Mouse (Mus musculus): ENCODE measurements around the gene Slc30a10. TPM values are rescaled to one million over a fixed set of nuclear protein-coding genes. Genes with fewer than 3 reads are reported as not detected.
A peak's percentile ranks its signal among the peaks of the same experiment; 100 is the strongest.

The Slc30a10 gene
- polyA plus RNA-seq, 1 experiment from 2014 or later: 3.5 TPM

GRCm38 (mm10) chr1:185473437-185473836, 18.8 kb downstream of the Slc30a10 start:
- Histone ChIP-seq H3K27ac (peak overlapping the region; percentile 72; the same call in 1 of the 2 replicates), H3K4me1 (peaks cover 31% of the 10 kb centered on the region), H3K9me3 (no peaks in the 10 kb centered on the region), H3K27me3 (ENCODE audit: insufficient read depth, poor library complexity, severe bottlenecking) (no peaks in the 10 kb centered on the region), H3K4me3 (no peak overlapping the region), H3K36me3 (no peaks in the 10 kb centered on the region)
- 90% methylated on average over 1 of the region's 1 CpGs for WGBS
- DNase-seq (ENCODE audit: low spot score): no peak

- WGBS: 89% methylated on average over 4 of the region's 4 CpGs
- no peak for DNase-seq (ENCODE audit: low spot score)
- Histone ChIP-seq H3K27me3 (ENCODE audit: insufficient read depth, poor library complexity, severe bottlenecking) (no peaks in the 10 kb centered on the region), H3K4me3 (no peak overlapping the region), H3K36me3 (no peaks in the 10 kb centered on the region), H3K27ac (no peak overlapping the region), H3K9me3 (no peaks in the 10 kb centered on the region), H3K4me1 (no peaks in the 10 kb centered on the region)
Observed at GRCm38 (mm10) chr1:185479861-185480260, 25.2 kb downstream of the Slc30a10 start.

- peaks cover 3% of the 10 kb centered on the region; the same call in 1 of the 2 replicates for H3K4me1 ChIP-seq
- no peaks in the 10 kb centered on the region for H3K9me3 ChIP-seq
- H3K27me3 ChIP-seq (ENCODE audit: insufficient read depth, poor library complexity, severe bottlenecking): no peaks in the 10 kb centered on the region
- peak; percentile 64 for DNase-seq (ENCODE audit: low spot score)
- no peak overlapping the region for H3K4me3 ChIP-seq
- 68% methylated on average over 19 of the region's 19 CpGs for WGBS
- peak overlapping the region; percentile 53; the same call in 1 of the 2 replicates for H3K27ac ChIP-seq
- no peaks in the 10 kb centered on the region for H3K36me3 ChIP-seq
Observed at GRCm38 (mm10) chr1:185482001-185482761, 27.5 kb downstream of the Slc30a10 start.

GRCm38 (mm10) chr1:185482762-185483161, 28.1 kb downstream of the Slc30a10 start:
- peak; percentile 69 for DNase-seq (ENCODE audit: low spot score)
- H3K27me3 ChIP-seq (ENCODE audit: insufficient read depth, poor library complexity, severe bottlenecking): no peaks in the 10 kb centered on the region
- no peak overlapping the region for H3K4me3 ChIP-seq
- WGBS: 93% methylated on average over 2 of the region's 2 CpGs
- H3K4me1 ChIP-seq: peaks cover 4% of the 10 kb centered on the region; the same call in 1 of the 2 replicates
- no peaks in the 10 kb centered on the region for H3K36me3 ChIP-seq
- H3K27ac ChIP-seq: peak overlapping the region; percentile 53; the same call in 1 of the 2 replicates
- H3K9me3 ChIP-seq: no peaks in the 10 kb centered on the region

GRCm38 (mm10) chr1:185483356-185484057, 28.9 kb downstream of the Slc30a10 start:
- H3K4me1 ChIP-seq: peaks cover 4% of the 10 kb centered on the region; the same call in 1 of the 2 replicates
- no peak overlapping the region for H3K27ac ChIP-seq
- no peaks in the 10 kb centered on the region for H3K27me3 ChIP-seq (ENCODE audit: insufficient read depth, poor library complexity, severe bottlenecking)
- no peaks in the 10 kb centered on the region for H3K9me3 ChIP-seq
- no peaks in the 10 kb centered on the region for H3K36me3 ChIP-seq
- H3K4me3 ChIP-seq: no peak overlapping the region
- peak; percentile 61 for DNase-seq (ENCODE audit: low spot score)
- 88% methylated on average over 12 of the region's 12 CpGs for WGBS

- no peak for DNase-seq (ENCODE audit: low spot score)
- Histone ChIP-seq H3K4me3 (no peak overlapping the region), H3K36me3 (no peaks in the 10 kb centered on the region), H3K27ac (no peak overlapping the region), H3K27me3 (ENCODE audit: insufficient read depth, poor library complexity, severe bottlenecking) (no peaks in the 10 kb centered on the region), H3K4me1 (peaks cover 4% of the 10 kb centered on the region; the same call in 1 of the 2 replicates), H3K9me3 (no peaks in the 10 kb centered on the region)
- 77% methylated on average over 19 of the region's 19 CpGs for WGBS
Observed at GRCm38 (mm10) chr1:185484281-185484680, 29.6 kb downstream of the Slc30a10 start.

GRCm38 (mm10) chr1:185489893-185490292, 35.2 kb downstream of the Slc30a10 start:
- Histone ChIP-seq H3K4me1 (peaks cover 14% of the 10 kb centered on the region; the same call in 1 of the 2 replicates), H3K9me3 (no peaks in the 10 kb centered on the region), H3K27ac (no peak overlapping the region), H3K36me3 (no peaks in the 10 kb centered on the region), H3K4me3 (no peak overlapping the region), H3K27me3 (ENCODE audit: insufficient read depth, poor library complexity, severe bottlenecking) (peaks cover 7% of the 10 kb centered on the region; the same call in 1 of the 2 replicates)
- DNase-seq (ENCODE audit: low spot score): no peak
- 78% methylated on average over 6 of the region's 6 CpGs for WGBS

- H3K4me1 ChIP-seq: peaks cover 14% of the 10 kb centered on the region; the same call in 1 of the 2 replicates
- no peaks in the 10 kb centered on the region for H3K9me3 ChIP-seq
- DNase-seq (ENCODE audit: low spot score): no peak
- no peak overlapping the region for H3K4me3 ChIP-seq
- no peak overlapping the region for H3K27ac ChIP-seq
- peaks cover 7% of the 10 kb centered on the region; the same call in 1 of the 2 replicates for H3K27me3 ChIP-seq (ENCODE audit: insufficient read depth, poor library complexity, severe bottlenecking)
- 89% methylated on average over 2 of the region's 2 CpGs for WGBS
- H3K36me3 ChIP-seq: no peaks in the 10 kb centered on the region
Observed at GRCm38 (mm10) chr1:185490603-185491002, 36.0 kb downstream of the Slc30a10 start.

GRCm38 (mm10) chr1:185493439-185494034, 38.9 kb downstream of the Slc30a10 start:
- no peaks in the 10 kb centered on the region for H3K9me3 ChIP-seq
- no peaks in the 10 kb centered on the region for H3K36me3 ChIP-seq
- WGBS: 43% methylated on average over 4 of the region's 4 CpGs
- no peak for DNase-seq (ENCODE audit: low spot score)
- H3K27me3 ChIP-seq (ENCODE audit: insufficient read depth, poor library complexity, severe bottlenecking): peaks cover 7% of the 10 kb centered on the region; the same call in 1 of the 2 replicates
- no peak overlapping the region for H3K27ac ChIP-seq
- no peak overlapping the region for H3K4me3 ChIP-seq
- 0 out of 2 replicates have a peak, but pooled peaks cover 10% of the 10 kb centered on the region for H3K4me1 ChIP-seq

- no peaks in the 10 kb centered on the region for H3K36me3 ChIP-seq
- no peaks in the 10 kb centered on the region for H3K27me3 ChIP-seq (ENCODE audit: insufficient read depth, poor library complexity, severe bottlenecking)
- no peak for DNase-seq (ENCODE audit: low spot score)
- 73% methylated on average over 14 of the region's 14 CpGs for WGBS
- no peak overlapping the region for H3K27ac ChIP-seq
- no peaks in the 10 kb centered on the region for H3K9me3 ChIP-seq
- H3K4me1 ChIP-seq: 0 out of 2 replicates have a peak, but pooled peaks cover 10% of the 10 kb centered on the region
- no peak overlapping the region for H3K4me3 ChIP-seq
Observed at GRCm38 (mm10) chr1:185496791-185497460, 42.3 kb downstream of the Slc30a10 start.

- Histone ChIP-seq H3K36me3 (no peaks in the 10 kb centered on the region), H3K27me3 (ENCODE audit: insufficient read depth, poor library complexity, severe bottlenecking) (no peaks in the 10 kb centered on the region), H3K9me3 (no peaks in the 10 kb centered on the region), H3K4me3 (no peak overlapping the region), H3K4me1 (no peaks in the 10 kb centered on the region), H3K27ac (no peak overlapping the region)
- no peak for DNase-seq (ENCODE audit: low spot score)
- 82% methylated on average over 7 of the region's 7 CpGs for WGBS
Observed at GRCm38 (mm10) chr1:185500602-185501001, 46.0 kb downstream of the Slc30a10 start.

GRCm38 (mm10) chr1:185501801-185502340, 47.2 kb downstream of the Slc30a10 start:
- Histone ChIP-seq H3K4me3 (no peak overlapping the region), H3K27ac (no peak overlapping the region), H3K4me1 (no peaks in the 10 kb centered on the region), H3K27me3 (ENCODE audit: insufficient read depth, poor library complexity, severe bottlenecking) (no peaks in the 10 kb centered on the region), H3K9me3 (no peaks in the 10 kb centered on the region), H3K36me3 (no peaks in the 10 kb centered on the region)
- WGBS: 33% methylated on average over 10 of the region's 10 CpGs
- no peak for DNase-seq (ENCODE audit: low spot score)

Measured in heart, embryonic 10.5 days (tissue).